Mouse (Mus musculus) neutrophil, adult 5-6 weeks (primary cell): ENCODE data around the gene Pdzd2. TPM values are rescaled to one million over a fixed set of nuclear protein-coding genes. Genes with fewer than 3 reads are reported as not detected.

Source experiments
- ATAC-seq: fragments of 151-379, 151-347 bp; 2 replicates; pipeline ENCODE4 v1.8.0; 2017; ENCODE audit warnings: mild to moderate bottlenecking, moderate TSS enrichment; ENCODE audit not compliant: insufficient number of reproducible peaks, poor library complexity, low FRiP score, severe bottlenecking; ENCODE audit errors: extremely low read depth
- total RNA-seq: library from RNA; stranded (forward); fragments of 200-1000 nt; gene quantifications from 2 replicates; pipeline ENCODE4 v1.2.3, GENCODE M21; 2017

Gene Pdzd2
- total RNA-seq, 1 experiment from 2014 or later, result 4.1 TPM

GRCm38 (mm10) chr15:12681891-12682290 is 57.8 kb downstream of the Pdzd2 start:
- no peak for ATAC-seq

- no peak for ATAC-seq
Observed at GRCm38 (mm10) chr15:12680750-12681149, 59.0 kb downstream of the Pdzd2 start.

- no peak for ATAC-seq
Observed at GRCm38 (mm10) chr15:12679996-12680395, 59.7 kb downstream of the Pdzd2 start.

- ATAC-seq, result no peak
Observed at GRCm38 (mm10) chr15:12678540-12679112, 61.1 kb downstream of the Pdzd2 start.

GRCm38 (mm10) chr15:12675366-12675765 is 64.4 kb downstream of the Pdzd2 start:
- ATAC-seq, result no peak

DNA sequence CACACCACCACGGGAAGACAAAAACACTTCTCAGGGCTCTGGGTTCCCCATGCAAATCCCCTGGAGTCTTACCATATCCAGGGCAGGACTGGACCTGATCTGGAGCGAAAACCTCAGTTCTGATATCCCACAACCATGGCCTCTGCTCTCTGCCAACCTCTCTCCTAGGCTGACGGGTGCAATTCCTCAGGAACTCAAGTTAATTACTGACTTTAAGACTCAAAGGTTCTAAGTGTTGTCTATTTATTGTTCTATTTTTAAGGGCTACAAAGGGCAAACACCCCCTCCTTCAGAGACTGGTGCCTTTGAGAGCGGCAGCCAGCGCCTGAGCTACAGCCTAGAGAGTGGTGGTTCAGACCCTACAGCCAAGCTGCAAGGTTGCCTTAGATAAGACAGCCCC is 65.7 kb downstream of the Pdzd2 start:
- no peak for ATAC-seq

DNA sequence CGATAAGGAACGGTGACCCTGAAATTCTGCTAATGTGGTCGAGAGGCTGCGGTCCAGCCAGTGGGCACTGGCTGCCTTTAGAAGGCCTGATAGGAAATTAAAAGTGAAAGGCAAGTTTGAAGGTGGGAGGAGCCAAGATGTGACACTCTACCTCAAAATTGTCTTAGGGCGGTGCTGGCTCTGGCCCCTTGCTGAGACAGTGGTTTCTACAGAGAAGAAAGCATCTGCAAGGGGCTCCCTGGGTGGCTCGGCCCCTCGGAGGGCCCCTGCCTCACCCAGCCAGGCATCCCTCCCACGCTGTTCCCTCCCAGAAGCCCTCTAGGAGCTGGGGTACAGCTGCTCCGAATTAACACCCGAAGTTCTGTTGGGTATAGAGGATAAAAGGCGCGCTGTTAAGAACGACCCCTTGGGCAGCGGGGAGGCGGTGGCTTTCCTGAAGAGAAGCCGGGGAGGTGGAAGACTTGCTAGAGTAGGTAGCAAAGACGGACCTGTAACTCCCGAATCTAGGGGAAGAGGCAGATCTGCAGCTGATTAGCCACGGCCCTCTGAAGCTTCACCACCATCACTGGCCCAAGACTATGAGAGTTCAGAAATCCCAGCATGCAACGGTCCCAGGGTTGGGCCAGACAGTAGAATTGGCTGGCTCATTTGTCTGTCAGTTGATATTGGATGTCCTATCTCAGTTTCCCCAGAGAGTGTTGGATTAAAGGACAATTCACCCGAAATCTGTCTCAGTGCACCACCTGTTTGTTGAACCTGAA is 71.8 kb downstream of the Pdzd2 start:
- ATAC-seq, result no peak

DNA sequence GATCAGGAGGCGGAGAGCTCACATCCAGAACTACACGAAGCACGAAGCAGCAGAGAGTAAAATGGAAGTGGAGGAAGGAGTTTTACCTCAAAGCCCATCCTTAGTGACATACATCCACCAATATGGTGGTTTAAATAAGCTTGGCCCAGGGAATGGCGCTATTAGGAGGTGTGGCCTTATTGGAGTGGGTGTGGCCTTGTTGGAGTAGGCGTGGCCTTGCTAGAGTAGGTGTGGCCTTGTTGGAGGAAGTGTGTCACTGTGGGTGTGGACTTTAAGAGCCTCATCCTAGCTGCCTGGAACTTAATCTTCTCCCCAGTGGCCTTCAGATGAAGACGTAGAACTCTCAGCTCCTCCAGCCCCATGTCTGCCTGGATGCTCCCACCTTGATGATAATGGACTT is 73.8 kb downstream of the Pdzd2 start:
- no peak for ATAC-seq

DNA sequence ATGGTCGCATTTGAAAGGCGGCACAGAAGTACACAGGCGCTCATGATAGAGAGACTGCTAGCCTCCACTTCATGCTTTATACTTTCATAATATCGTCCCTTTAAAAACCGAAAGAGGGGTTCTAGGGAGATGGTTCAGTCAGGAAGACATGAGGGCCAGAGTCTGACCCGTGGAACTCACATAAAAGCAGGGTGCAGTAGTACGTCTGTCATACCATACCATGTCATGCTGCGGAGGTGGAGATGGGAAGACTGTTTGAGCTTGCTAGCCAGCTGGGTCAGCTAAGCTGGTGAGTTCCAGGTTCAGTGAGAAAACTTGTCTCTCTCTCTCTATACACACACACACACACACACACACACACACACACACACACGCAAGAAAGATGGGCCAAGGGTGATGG is 76.4 kb downstream of the Pdzd2 start:
- no peak for ATAC-seq

DNA sequence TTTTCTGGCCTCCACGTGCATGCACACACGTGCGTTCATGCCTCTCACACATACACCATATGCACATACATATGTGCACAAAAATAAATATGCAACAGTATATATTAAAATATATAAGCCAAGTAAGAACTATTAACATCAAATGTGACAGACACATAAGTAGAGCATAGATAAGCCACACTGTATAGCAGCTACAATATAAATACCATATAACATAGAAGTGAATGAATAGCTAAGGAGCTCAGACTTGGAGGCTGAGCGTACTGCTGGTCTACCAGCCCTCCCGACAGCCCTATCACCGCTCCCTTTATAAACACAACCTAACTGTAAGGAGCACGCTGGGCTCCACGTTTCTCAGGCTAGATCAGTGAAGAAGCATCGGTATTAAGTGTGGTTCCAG is 79.4 kb downstream of the Pdzd2 start:
- ATAC-seq, result no peak

- no peak for ATAC-seq
Observed at GRCm38 (mm10) chr15:12655959-12656662, 83.6 kb downstream of the Pdzd2 start.

DNA sequence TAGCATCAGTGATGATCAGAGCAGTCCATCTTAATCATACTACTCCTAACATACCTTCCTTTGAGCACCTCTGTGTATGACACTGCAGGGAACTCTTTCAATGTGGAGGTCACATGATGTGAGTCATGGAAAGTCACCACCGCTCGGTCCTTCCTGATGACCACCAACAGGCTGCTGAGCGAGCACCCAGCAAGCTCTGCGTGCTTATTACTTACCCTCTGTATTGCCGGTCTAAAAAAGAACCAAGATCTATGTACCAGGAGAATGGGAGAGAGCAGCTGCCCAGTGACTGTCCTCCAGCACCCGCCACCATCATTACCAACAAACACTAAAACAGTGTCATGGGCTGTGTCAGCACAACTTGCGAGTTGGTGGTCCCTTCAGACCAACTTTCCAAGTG is 84.4 kb downstream of the Pdzd2 start:
- ATAC-seq, result no peak

DNA sequence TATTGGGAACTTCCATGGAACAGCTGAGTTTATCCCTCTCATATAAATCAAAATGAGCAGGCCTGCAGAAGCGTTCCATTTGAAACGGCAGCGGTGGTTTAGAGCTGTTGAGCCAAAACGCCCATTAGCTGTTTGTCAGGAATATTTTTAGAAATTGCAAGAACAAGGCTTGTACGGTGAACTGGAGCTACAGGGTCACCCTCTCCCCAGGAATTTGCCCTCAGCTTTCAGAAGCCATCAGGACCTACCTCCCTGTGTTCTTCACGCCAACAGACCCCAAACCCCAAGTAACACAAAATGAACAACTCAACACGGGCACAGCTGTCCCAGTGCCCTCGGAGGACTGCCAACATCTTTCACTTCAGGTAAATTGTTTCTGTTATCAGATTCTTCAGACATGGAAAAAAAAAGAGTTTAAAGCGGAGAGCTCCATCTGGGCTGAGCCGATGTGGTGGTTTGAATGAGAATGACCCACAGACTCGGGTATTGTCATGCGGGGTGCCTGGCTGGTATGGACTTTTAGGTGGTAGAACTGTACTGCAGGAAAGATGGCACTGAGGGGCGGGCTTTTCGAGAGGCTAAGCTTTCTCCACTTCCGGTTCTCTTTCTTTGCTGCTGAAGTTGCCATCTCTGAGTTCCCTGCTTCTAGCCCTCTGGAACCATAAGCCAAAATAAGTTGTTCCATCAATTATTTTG is 87.2 kb downstream of the Pdzd2 start:
- no peak for ATAC-seq

- no peak for ATAC-seq
Observed at GRCm38 (mm10) chr15:12650236-12650635, 89.5 kb downstream of the Pdzd2 start.

DNA sequence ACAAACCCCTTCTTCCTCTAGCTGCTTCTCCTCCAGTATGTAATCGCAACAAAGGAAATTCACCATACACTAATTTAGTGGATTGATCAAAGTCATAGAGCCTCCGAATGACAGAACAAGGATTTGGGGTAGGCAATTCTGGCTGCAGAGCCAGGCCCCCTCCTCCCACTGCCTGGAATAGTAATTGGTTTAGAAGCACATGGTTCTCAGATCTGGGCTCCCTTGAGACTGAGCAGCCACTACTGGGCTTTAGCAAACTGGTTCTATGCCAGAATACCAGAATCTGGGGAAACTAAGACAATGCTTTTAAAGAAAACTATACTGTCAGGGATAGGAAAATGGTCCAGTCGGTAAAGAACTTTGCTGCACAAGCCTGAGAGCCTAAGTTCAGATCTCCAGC is 90.0 kb downstream of the Pdzd2 start:
- no peak for ATAC-seq

- ATAC-seq, result no peak
Observed at GRCm38 (mm10) chr15:12649131-12649530, 90.6 kb downstream of the Pdzd2 start.

DNA sequence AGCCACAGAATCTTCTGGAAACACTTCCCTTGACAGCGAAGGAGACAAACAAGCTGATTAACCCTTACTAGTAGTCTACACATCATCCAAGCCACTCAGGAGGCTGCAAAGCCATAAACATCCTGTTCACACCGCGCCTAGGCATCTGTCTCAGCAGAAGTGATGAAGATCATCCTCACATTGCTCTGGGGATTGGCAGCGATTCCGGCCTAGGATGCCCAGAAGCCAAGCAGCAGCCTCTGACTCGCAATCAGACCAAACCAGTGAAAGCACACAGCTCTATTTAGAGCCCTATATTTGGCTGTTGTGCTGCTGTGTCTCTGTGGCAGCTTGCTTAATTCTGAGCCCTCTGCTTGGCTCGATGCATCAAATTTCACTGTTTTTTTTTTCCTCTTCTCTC is 99.0 kb downstream of the Pdzd2 start:
- no peak for ATAC-seq

DNA sequence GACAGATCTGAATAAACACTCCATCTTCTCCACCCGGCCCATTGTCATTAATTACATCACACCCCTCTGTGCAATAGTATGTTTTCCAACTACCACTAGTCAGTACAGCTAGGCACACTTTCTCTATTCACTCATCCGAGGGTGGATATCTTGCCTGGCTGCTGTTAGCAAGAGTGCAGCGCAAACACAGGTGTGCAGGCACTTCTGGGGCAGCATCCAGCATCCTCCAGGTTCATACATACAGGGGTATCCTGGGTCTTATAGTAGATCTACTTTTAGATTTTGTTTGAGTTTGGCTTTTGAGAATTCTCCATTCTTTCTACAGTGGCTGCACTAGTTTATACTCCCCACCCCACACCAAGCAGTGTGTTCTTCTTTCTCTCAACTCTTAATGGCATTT is 99.9 kb downstream of the Pdzd2 start:
- ATAC-seq, result no peak

- ATAC-seq, result no peak
Observed at GRCm38 (mm10) chr15:12639181-12639580, 100.5 kb downstream of the Pdzd2 start.
